Mouse (Mus musculus) kidney, postnatal 0 days (tissue): Measurements from ENCODE around the gene Hes2. TPM values are rescaled to one million over a fixed set of nuclear protein-coding genes. Genes with fewer than 3 reads are reported as not detected.
A peak's percentile ranks its signal among the peaks of the same experiment; 100 is the strongest.

Source experiments
- ATAC-seq: fragments of 200-750 bp; cut with Nextera tagmentation; replicated peaks from 2 replicates; pipeline ENCODE4 v1.8.0; 2017; ENCODE audit warnings: low read depth, moderate number of reproducible peaks, moderate TSS enrichment, moderate library complexity; ENCODE audit not compliant: low FRiP score
- DNase-seq: peaks from one replicate; pipeline ENCODE4 v3.0.0-alpha.2; 2016; ENCODE audit warnings: low spot score
- H3K27ac ChIP-seq: fragments of 300-500 bp; sonication (generic); 2 replicates; pipeline ENCODE4 v1.5.1; 2014; ENCODE audit warnings: mild to moderate bottlenecking
- H3K27me3 ChIP-seq: fragments of 300-500 bp; sonication (generic); 2 replicates; pipeline ENCODE4 v1.6.1; 2014; ENCODE audit warnings: low read length, mixed read lengths; ENCODE audit not compliant: insufficient read depth
- H3K36me3 ChIP-seq: fragments of 300-500 bp; sonication (generic); 2 replicates; pipeline ENCODE4 v1.6.1; 2014; ENCODE audit warnings: low read length, mixed read lengths; ENCODE audit not compliant: insufficient read depth
- H3K4me1 ChIP-seq: fragments of 300-500 bp; sonication (generic); replicated peaks from 2 replicates; pipeline ENCODE4 v1.6.1; 2014; ENCODE audit warnings: antibody characterized with exemption, low read length, mixed read lengths; ENCODE audit not compliant: insufficient read depth
- H3K4me2 ChIP-seq: fragments of 300-500 bp; sonication (generic); 2 replicates; pipeline ENCODE4 v1.6.1; 2014; ENCODE audit warnings: mild to moderate bottlenecking, low read length, moderate library complexity, mixed read lengths
- H3K4me3 ChIP-seq: fragments of 300-500 bp; sonication (generic); replicated peaks from 2 replicates; pipeline ENCODE4 v1.5.1; 2014; ENCODE audit warnings: low read depth, low read length
- H3K9ac ChIP-seq: fragments of 300-500 bp; sonication (generic); 2 replicates; pipeline ENCODE4 v1.6.1; 2014; ENCODE audit warnings: low read depth, low read length
- H3K9me3 ChIP-seq: fragments of 300-500 bp; sonication (generic); replicated peaks from 2 replicates; pipeline ENCODE4 v1.6.1; 2016; ENCODE audit warnings: low read length, inconsistent platforms, mixed read lengths
- CTCF ChIP-seq: IDR thresholded peaks from 2 replicates; pipeline ENCODE4 v1.5.1; 2016; ENCODE audit warnings: antibody characterized with exemption, low read depth, mild to moderate bottlenecking, moderate library complexity
- WGBS: fragments of 180-500 bp; shearing (Covaris S2); extraction: QIAGEN DNeasy Blood & Tissue Kit; methylation state at CpG from one replicate; pipeline ENCODE4 v1.1.7; 2014; 5-methylcytosine and 5-hydroxymethylcytosine counted together
- polyA plus RNA-seq: library from polyadenylated mRNA; unstranded; fragments of >200 nt; fragmentation: Nextera tagmentation; extraction: Ambion mirVana; gene quantifications from 2 replicates; pipeline ENCODE4 v1.2.1, GENCODE M21; 2015

The Hes2 gene
- polyA plus RNA-seq, 1 experiment from 2014 or later: 0.41 TPM

GRCm38 (mm10) chr4:152117538-152117937 lies 41.1 kb upstream of the Hes2 start:
- Histone ChIP-seq H3K27me3 (peaks cover 18% of the 10 kb centered on the region; the same call in 1 of the 2 replicates), H3K4me1 (peaks cover 23% of the 10 kb centered on the region), H3K27ac (no peak overlapping the region), H3K4me2 (no peak overlapping the region), H3K4me3 (no peak overlapping the region), H3K9me3 (no peaks in the 10 kb centered on the region), H3K36me3 (peaks cover 8% of the 10 kb centered on the region; the same call in 1 of the 2 replicates), H3K9ac (no peak overlapping the region)
- no peak for TF ChIP-seq CTCF
- WGBS: 77% methylated on average over 9 of the region's 9 CpGs
- no peak for DNase-seq
- ATAC-seq: no peak

GRCm38 (mm10) chr4:152119396-152120292 lies 39.0 kb upstream of the Hes2 start:
- no peak for ATAC-seq
- H3K4me2 ChIP-seq: peak overlapping the region; percentile 49
- peak; percentile 81 for DNase-seq
- WGBS: 9% methylated on average over 39 of the region's 39 CpGs
- peaks cover 23% of the 10 kb centered on the region for H3K4me1 ChIP-seq
- 0 out of 2 replicates have a peak overlapping the region, but pooled peaks have one; percentile 18 for H3K4me3 ChIP-seq
- peak; percentile 71 for TF ChIP-seq CTCF
- H3K9ac ChIP-seq: no peak overlapping the region
- H3K9me3 ChIP-seq: no peaks in the 10 kb centered on the region
- peaks cover 30% of the 10 kb centered on the region for H3K27me3 ChIP-seq
- 0 out of 2 replicates have a peak overlapping the region, but pooled peaks have one; percentile 25 for H3K27ac ChIP-seq
- no peaks in the 10 kb centered on the region for H3K36me3 ChIP-seq

DNA sequence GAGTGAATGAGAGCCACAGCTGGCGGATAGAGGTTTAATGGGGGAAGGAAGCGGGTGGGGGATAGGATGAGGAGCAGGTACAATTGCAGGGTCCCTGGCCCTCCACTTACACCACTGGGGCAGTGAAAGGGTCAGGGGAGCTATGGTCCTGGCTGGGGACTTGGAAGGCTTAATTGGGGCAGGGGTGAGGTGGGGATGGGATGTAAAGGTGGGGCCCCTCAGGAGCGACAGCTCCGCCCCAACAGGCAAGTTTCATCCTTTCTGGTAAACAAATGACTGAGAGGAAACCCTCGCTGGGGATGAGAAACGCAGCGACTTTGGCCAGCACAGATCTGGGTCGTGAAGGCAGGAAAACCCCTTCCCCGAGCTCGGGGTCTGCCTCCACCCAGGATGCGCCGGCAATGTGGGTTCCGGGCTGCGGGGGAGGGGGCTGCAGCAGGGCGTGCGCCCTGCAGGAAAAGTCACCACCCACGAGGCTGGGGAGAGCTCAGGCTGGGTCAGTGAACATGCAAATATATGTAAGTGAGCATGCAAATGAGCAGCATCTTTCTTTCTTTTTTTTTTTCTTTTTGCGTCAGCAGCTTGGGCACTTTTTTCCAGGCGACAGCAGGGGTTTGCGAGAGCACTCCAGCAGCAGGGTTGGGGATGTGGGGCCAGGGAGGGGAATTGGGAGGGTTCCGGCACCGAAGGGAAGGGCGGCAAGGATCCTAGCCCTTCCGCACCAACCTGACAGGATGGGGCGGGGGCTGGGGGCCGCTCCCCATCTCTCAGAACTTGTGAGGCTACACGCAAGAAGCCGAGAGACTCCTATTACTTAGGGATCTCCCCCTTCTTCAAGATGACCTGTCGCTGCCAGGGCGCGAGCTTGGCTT lies 38.1 kb upstream of the Hes2 start:
- TF ChIP-seq CTCF: no peak
- WGBS: 3% methylated on average over 31 of the region's 31 CpGs
- DNase-seq (no peak), ATAC-seq (no peak)
- Histone ChIP-seq H3K4me3 (peak overlapping the region; percentile 18; the same call in 1 of the 2 replicates), H3K27me3 (peaks cover 39% of the 10 kb centered on the region), H3K27ac (0 out of 2 replicates have a peak overlapping the region, but pooled peaks have one; percentile 25), H3K4me2 (peak overlapping the region; percentile 49), H3K9me3 (no peaks in the 10 kb centered on the region), H3K4me1 (peaks cover 27% of the 10 kb centered on the region), H3K9ac (0 out of 2 replicates have a peak overlapping the region, but pooled peaks have one; percentile 27), H3K36me3 (no peaks in the 10 kb centered on the region)

DNA sequence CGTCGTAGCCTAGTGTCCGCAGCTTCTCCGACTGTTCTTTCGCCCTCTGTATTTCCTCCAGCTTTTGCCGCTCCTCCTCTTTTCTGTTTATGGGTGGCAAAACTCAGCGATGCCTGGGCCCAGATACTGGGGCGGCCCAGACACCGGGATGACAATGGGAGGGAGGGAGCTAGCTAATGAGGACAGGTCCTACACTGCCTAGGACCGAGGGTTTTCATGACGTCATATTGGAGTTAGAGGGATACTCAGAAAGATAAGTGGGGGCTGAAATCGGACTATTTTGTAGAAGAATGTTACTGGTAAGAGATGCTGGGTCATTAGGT lies 37.5 kb upstream of the Hes2 start:
- ATAC-seq (no peak), DNase-seq (no peak)
- TF ChIP-seq CTCF: no peak
- H3K9me3 ChIP-seq: no peaks in the 10 kb centered on the region
- peaks cover 43% of the 10 kb centered on the region for H3K27me3 ChIP-seq
- H3K36me3 ChIP-seq: no peaks in the 10 kb centered on the region
- no peak overlapping the region for H3K9ac ChIP-seq
- no peak overlapping the region for H3K27ac ChIP-seq
- peak overlapping the region; percentile 49 for H3K4me2 ChIP-seq
- peak overlapping the region; percentile 18; the same call in 1 of the 2 replicates for H3K4me3 ChIP-seq
- peaks cover 27% of the 10 kb centered on the region for H3K4me1 ChIP-seq
- WGBS: 5% methylated on average over 12 of the region's 12 CpGs

DNA sequence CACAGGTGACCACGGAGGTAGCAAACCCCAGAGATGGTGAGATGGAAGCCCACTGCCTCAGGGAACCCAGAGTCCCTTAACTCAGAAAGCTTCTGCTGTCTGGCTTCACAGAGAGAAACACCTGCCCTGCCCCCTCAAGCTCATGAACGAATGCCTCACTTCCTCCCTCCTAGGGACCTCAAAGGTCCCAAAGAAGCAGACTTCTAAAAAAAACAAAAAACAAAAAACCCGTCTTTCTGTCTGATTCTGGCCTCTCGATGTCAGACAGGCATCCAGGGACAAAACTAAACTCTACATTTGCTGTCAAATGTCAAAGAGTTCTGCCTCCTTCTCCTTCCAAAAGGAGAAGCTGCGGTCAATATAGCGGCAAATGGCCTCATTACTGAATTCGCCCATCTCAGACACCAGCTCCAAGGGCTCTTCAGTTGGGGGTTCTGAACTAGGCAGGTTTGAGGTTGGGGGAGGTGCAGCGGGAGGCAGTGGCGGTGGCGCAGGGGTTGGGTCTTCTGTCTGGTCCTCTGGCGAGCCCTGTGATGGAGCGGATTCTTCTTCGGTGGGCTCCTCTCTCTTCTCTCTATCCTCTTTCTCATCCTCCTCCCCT lies 34.2 kb upstream of the Hes2 start:
- no peaks in the 10 kb centered on the region for H3K9me3 ChIP-seq
- TF ChIP-seq CTCF: no peak
- no peak overlapping the region for H3K9ac ChIP-seq
- H3K4me1 ChIP-seq: peaks cover 35% of the 10 kb centered on the region
- no peak overlapping the region for H3K4me2 ChIP-seq
- no peak overlapping the region for H3K27ac ChIP-seq
- WGBS: 52% methylated on average over 13 of the region's 13 CpGs
- H3K27me3 ChIP-seq: peaks cover 63% of the 10 kb centered on the region
- H3K36me3 ChIP-seq: no peaks in the 10 kb centered on the region
- H3K4me3 ChIP-seq: no peak overlapping the region
- ATAC-seq (no peak), DNase-seq (no peak)
